Mouse (Mus musculus) embryonic facial prominence, embryonic 15.5 days (tissue): ENCODE data around the gene Cyba. TPM values are rescaled to one million over a fixed set of nuclear protein-coding genes. Genes with fewer than 3 reads are reported as not detected.

Source experiments
- ATAC-seq: fragments of 200-750 bp; cut with Nextera tagmentation; 2 replicates; pipeline ENCODE4 v1.8.0; 2017; ENCODE audit warnings: low read depth, moderate TSS enrichment; ENCODE audit not compliant: insufficient number of reproducible peaks, low FRiP score, low TSS enrichment
- H3K27ac ChIP-seq: fragments of 300-500 bp; sonication (generic); replicated peaks from 2 replicates; pipeline ENCODE4 v1.5.1; 2015; ENCODE audit warnings: mild to moderate bottlenecking, inconsistent platforms
- H3K27me3 ChIP-seq: fragments of 300-500 bp; sonication (generic); 2 replicates; pipeline ENCODE4 v1.6.1; 2015; ENCODE audit warnings: inconsistent platforms
- H3K36me3 ChIP-seq: fragments of 300-500 bp; sonication (generic); 2 replicates; pipeline ENCODE4 v1.6.1; 2015; ENCODE audit warnings: mild to moderate bottlenecking, inconsistent platforms
- H3K4me1 ChIP-seq: fragments of 300-500 bp; sonication (generic); 2 replicates; pipeline ENCODE4 v1.6.1; 2015; ENCODE audit warnings: inconsistent platforms
- H3K4me2 ChIP-seq: fragments of 300-500 bp; sonication (generic); replicated peaks from 2 replicates; pipeline ENCODE4 v1.6.1; 2015; ENCODE audit warnings: mild to moderate bottlenecking, inconsistent platforms
- H3K4me3 ChIP-seq: fragments of 300-500 bp; sonication (generic); replicated peaks from 2 replicates; pipeline ENCODE4 v1.5.1; 2015; ENCODE audit warnings: mild to moderate bottlenecking, inconsistent platforms
- H3K9ac ChIP-seq: fragments of 300-500 bp; sonication (generic); 2 replicates; pipeline ENCODE4 v1.6.1; 2015; ENCODE audit warnings: inconsistent platforms
- H3K9me3 ChIP-seq: fragments of 300-500 bp; sonication (generic); replicated peaks from 2 replicates; pipeline ENCODE4 v1.6.1; 2016; ENCODE audit warnings: inconsistent platforms
- WGBS: fragments of 180-500 bp; shearing (Covaris S2); methylation state at CpG from one replicate; pipeline ENCODE4 v1.1.7; 2015; 5-methylcytosine and 5-hydroxymethylcytosine counted together
- polyA plus RNA-seq: library from polyadenylated mRNA; unstranded; fragments of >200 nt; fragmentation: Nextera tagmentation; extraction: Ambion mirVana; gene quantifications from 2 replicates; pipeline ENCODE4 v1.2.1, GENCODE M21; 2015

Gene Cyba
- polyA plus RNA-seq, 1 experiment from 2014 or later = 173 TPM

DNA sequence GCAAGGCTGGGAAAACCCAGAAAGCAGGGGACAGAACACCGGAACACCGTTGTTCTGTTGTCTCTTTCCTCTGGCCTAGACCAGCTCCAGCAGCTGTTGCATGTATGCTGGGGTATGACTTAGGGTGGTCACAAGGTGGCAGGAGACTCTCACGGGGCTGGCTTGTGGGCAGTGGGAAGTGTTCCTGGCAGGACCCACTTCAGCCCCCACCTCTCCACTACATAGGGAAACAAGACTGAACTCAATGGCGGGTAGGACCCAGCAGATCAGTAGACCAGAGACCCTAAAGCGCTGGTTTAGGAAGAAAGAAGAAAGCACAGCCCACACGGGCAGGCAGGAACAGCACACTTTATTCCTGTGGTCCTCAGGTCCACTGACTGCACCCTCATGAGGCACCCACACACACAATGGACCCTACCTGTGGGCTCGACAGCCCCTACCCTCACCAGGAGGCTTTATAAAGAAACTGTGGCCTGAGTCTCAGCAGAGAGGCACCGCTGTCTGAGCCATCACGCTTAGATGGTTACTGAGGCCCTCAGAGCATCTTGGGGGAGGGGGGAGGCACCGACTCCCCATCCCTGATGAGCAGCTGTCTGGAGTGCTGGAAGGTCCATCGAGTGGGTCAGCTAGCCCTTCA lies 657 bp upstream of the Cyba start:
- no peak overlapping the region for H3K9ac ChIP-seq
- H3K36me3 ChIP-seq = peaks cover 37% of the 10 kb centered on the region
- no peaks in the 10 kb centered on the region for H3K9me3 ChIP-seq
- H3K4me3 ChIP-seq = peak overlapping the region; percentile 63; the same call in 1 of the 2 replicates
- WGBS = 67% methylated on average over 11 of the region's 11 CpGs
- H3K27me3 ChIP-seq = no peaks in the 10 kb centered on the region
- 0 out of 2 replicates have a peak overlapping the region, but pooled peaks have one; percentile 92 for H3K4me2 ChIP-seq
- no peak for ATAC-seq
- 0 out of 2 replicates have a peak overlapping the region, but pooled peaks have one; percentile 51 for H3K27ac ChIP-seq
- peaks cover 17% of the 10 kb centered on the region for H3K4me1 ChIP-seq

DNA sequence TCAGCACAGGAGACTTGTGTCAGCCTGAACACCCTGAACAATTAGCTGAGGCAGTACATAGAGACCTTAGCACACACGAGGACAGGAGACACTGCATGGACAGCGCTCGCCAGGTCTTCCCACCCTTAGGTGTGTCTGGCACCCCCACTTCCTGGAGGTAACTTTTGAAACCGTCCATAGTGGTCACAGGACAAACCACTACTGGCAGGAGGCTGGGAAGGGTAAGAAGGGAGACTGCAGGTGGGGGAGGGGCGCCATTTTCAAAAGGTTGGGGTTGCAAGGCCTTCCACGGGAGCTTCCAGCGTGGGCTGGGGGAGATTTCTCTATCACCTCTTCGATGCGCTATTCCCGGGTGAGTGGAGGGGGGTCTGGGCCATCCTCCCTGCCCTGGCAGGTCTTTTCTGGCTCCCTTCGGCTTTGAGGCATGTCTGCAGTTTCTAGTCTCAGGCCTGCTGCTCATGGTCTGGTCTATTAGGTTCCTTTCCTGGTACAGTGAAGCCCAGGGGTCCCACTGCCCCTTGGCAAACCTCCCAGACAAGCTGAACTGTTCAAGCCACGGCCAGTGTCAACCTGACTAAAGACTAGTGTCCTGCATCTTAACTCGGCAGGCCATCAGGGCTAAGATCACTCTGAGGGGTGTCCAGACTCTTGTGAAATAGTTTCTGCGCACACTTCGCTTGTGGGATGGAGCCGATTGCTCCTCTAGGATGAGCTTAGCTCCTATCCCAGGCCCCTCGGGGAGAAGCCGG lies 862 bp downstream of the Cyba start:
- no peak for ATAC-seq
- Histone ChIP-seq H3K4me1 (peaks cover 17% of the 10 kb centered on the region), H3K4me2 (peak overlapping the region; percentile 92), H3K4me3 (peak overlapping the region; percentile 63), H3K9ac (peak overlapping the region; percentile 58), H3K27ac (peak overlapping the region; percentile 51), H3K27me3 (no peaks in the 10 kb centered on the region), H3K36me3 (peaks cover 26% of the 10 kb centered on the region), H3K9me3 (no peaks in the 10 kb centered on the region)
- WGBS = 36% methylated on average over 18 of the region's 18 CpGs

DNA sequence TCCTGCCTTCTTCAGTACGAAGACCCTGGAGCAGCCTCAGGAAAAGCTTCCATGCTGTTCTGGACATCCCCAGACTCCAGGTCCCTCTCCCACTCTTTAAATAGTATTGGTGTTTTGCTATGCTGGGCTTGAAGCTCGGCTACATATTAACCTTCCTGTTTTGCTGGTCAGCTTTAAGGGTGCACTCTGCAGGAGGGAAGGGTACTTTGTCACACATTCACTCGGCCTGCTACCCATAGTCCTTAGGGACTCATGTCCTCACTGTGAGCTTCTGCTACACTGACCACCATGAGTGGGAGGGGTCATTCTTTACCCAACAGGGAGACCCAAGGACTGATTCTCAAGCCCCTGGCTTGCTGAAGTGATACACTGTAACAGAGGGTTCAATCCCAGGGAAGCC lies 2.1 kb downstream of the Cyba start:
- WGBS = 85% methylated on average over 3 of the region's 3 CpGs
- Histone ChIP-seq H3K4me2 (no peak overlapping the region), H3K9me3 (no peaks in the 10 kb centered on the region), H3K36me3 (peaks cover 20% of the 10 kb centered on the region), H3K4me1 (peaks cover 17% of the 10 kb centered on the region), H3K27me3 (no peaks in the 10 kb centered on the region), H3K4me3 (no peak overlapping the region), H3K27ac (no peak overlapping the region), H3K9ac (no peak overlapping the region)
- no peak for ATAC-seq

DNA sequence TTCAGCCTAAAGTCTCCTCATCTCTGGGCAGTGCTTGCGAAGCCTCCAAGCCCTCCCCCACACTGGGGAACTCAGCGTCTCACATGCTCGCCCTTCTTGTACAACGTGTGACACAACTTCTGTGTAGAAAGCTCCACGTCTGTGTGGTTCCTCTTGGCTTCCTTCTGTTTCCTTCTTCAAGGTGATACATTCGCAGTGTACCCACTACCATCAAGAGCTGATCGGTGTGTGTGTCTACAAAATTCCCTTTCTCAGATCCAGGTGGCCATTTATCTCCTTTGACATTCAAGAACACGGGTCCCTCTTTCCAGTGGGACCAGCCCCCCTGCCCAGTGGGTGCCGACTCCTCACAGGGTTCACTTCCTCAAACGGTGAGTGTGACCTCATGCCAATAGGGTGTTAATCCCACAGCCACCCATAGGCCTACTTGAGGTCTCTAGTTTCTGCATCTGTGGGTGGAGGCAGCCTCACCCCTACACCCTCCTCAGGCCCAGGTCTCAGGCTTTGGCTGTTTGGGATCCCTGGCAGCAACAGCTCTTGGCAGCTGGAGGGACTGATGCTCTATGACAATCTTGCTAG lies 2.6 kb downstream of the Cyba start:
- ATAC-seq = no peak
- Histone ChIP-seq H3K36me3 (peaks cover 15% of the 10 kb centered on the region), H3K9ac (no peak overlapping the region), H3K9me3 (no peaks in the 10 kb centered on the region), H3K4me3 (no peak overlapping the region), H3K27me3 (no peaks in the 10 kb centered on the region), H3K4me1 (peaks cover 17% of the 10 kb centered on the region), H3K4me2 (no peak overlapping the region), H3K27ac (no peak overlapping the region)
- WGBS = 80% methylated on average over 10 of the region's 10 CpGs

- peaks cover 17% of the 10 kb centered on the region for H3K4me1 ChIP-seq
- no peak for ATAC-seq
- no peaks in the 10 kb centered on the region for H3K9me3 ChIP-seq
- no peak overlapping the region for H3K4me3 ChIP-seq
- WGBS = 81% methylated on average over 9 of the region's 9 CpGs
- no peak overlapping the region for H3K9ac ChIP-seq
- no peak overlapping the region for H3K4me2 ChIP-seq
- no peaks in the 10 kb centered on the region for H3K27me3 ChIP-seq
- H3K27ac ChIP-seq = no peak overlapping the region
- H3K36me3 ChIP-seq = peaks cover 6% of the 10 kb centered on the region; the same call in 1 of the 2 replicates
These were observed 4.6 kb downstream of the Cyba start for GRCm38 (mm10) chr8:122428163-122428562.

- Histone ChIP-seq H3K27ac (no peak overlapping the region), H3K9me3 (no peaks in the 10 kb centered on the region), H3K4me2 (no peak overlapping the region), H3K27me3 (no peaks in the 10 kb centered on the region), H3K36me3 (peaks cover 6% of the 10 kb centered on the region; the same call in 1 of the 2 replicates), H3K4me3 (no peak overlapping the region), H3K9ac (no peak overlapping the region), H3K4me1 (peaks cover 12% of the 10 kb centered on the region)
- no peak for ATAC-seq
- 91% methylated on average over 7 of the region's 7 CpGs for WGBS
These were observed 5.1 kb downstream of the Cyba start for GRCm38 (mm10) chr8:122427607-122428006.

DNA sequence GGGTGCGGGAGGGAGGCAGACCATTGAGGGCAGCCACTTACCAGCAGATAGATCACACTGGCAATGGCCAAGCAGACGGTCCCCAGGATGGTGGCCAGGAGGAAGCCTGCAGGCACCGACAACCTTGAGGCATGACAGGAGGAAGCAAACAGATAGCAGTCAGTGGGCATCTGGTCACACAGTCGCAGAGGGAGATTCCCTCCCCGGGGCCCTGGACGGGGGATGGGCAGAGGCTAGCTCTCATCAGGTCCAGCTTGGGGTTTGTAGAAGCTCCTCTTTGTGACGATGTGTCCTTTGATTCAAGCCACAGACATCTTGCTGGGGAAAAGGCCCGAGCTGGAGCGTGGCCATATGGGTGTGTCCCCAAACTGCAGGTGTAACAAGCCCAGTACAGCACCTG lies 6.6 kb downstream of the Cyba start:
- Histone ChIP-seq H3K36me3 (peaks cover 6% of the 10 kb centered on the region; the same call in 1 of the 2 replicates), H3K4me2 (no peak overlapping the region), H3K4me3 (no peak overlapping the region), H3K27ac (no peak overlapping the region), H3K27me3 (no peaks in the 10 kb centered on the region), H3K9me3 (no peaks in the 10 kb centered on the region), H3K9ac (no peak overlapping the region), H3K4me1 (peaks cover 2% of the 10 kb centered on the region; the same call in 1 of the 2 replicates)
- WGBS = 74% methylated on average over 9 of the region's 9 CpGs
- no peak for ATAC-seq

- Histone ChIP-seq H3K4me3 (no peak overlapping the region), H3K9ac (no peak overlapping the region), H3K4me1 (no peaks in the 10 kb centered on the region; the same call in 1 of the 2 replicates), H3K27ac (no peak overlapping the region), H3K9me3 (no peaks in the 10 kb centered on the region), H3K4me2 (no peak overlapping the region), H3K36me3 (peaks cover 12% of the 10 kb centered on the region), H3K27me3 (no peaks in the 10 kb centered on the region)
- 43% methylated on average over 5 of the region's 5 CpGs for WGBS
- no peak for ATAC-seq
These were observed 9.1 kb downstream of the Cyba start for GRCm38 (mm10) chr8:122423659-122424058.

DNA sequence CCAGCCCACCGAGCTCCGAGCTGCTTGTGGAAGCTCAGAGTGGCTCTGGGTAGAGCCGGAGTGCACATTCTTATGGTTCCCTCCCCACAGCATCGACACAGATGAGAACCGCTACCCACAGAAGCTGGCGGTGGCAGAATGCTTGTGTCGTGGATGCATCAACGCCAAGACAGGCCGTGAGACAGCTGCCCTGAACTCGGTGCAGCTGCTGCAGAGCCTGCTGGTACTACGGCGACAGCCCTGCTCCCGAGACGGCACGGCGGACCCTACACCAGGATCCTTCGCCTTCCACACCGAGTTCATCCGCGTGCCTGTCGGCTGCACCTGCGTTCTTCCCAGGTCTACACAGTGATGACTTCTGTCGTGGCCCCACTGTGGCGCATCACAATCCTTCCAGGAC lies 9.5 kb downstream of the Cyba start:
- Histone ChIP-seq H3K36me3 (peaks cover 16% of the 10 kb centered on the region), H3K4me2 (no peak overlapping the region), H3K4me1 (no peaks in the 10 kb centered on the region; the same call in 1 of the 2 replicates), H3K4me3 (no peak overlapping the region), H3K27me3 (no peaks in the 10 kb centered on the region), H3K9ac (no peak overlapping the region), H3K27ac (no peak overlapping the region), H3K9me3 (no peaks in the 10 kb centered on the region)
- ATAC-seq = no peak
- WGBS = 81% methylated on average over 24 of the region's 24 CpGs

- 77% methylated on average over 14 of the region's 14 CpGs for WGBS
- no peak for ATAC-seq
These were observed 11.2 kb downstream of the Cyba start, which contains the start of gene Il17c for GRCm38 (mm10) chr8:122421376-122422070. Il17c (plus strand) TSS chr8:122422020.

More at GRCm38 (mm10) chr8:122421376-122422070, 11.2 kb downstream of the Cyba start, which contains the start of gene Il17c:
- Histone ChIP-seq H3K9me3 (no peaks in the 10 kb centered on the region), H3K4me3 (no peak within 1 kb of the TSS), H3K27ac (no peak within 1 kb of the TSS), H3K36me3 (peaks cover 28% of the 10 kb centered on the region), H3K4me2 (no peak within 1 kb of the TSS), H3K9ac (no peak within 1 kb of the TSS), H3K27me3 (no peaks in the 10 kb centered on the region), H3K4me1 (no peaks in the 10 kb centered on the region; the same call in 1 of the 2 replicates)
